Mouse (Mus musculus) midbrain, embryonic 15.5 days (tissue): Measurements from ENCODE around the gene Abca13. TPM values are rescaled to one million over a fixed set of nuclear protein-coding genes. Genes with fewer than 3 reads are reported as not detected.

Source experiments
- ATAC-seq: fragments of 200-750 bp; cut with Nextera tagmentation; replicated peaks from 2 replicates; pipeline ENCODE4 v1.8.0; 2017; ENCODE audit warnings: moderate TSS enrichment
- H3K27ac ChIP-seq: fragments of 300-500 bp; sonication (generic); 2 replicates; pipeline ENCODE4 v1.5.1; 2015; ENCODE audit warnings: mild to moderate bottlenecking, inconsistent platforms
- H3K27me3 ChIP-seq: fragments of 300-500 bp; sonication (generic); replicated peaks from 2 replicates; pipeline ENCODE4 v1.6.1; 2015; ENCODE audit warnings: inconsistent platforms
- H3K36me3 ChIP-seq: fragments of 300-500 bp; sonication (generic); replicated peaks from 2 replicates; pipeline ENCODE4 v1.6.1; 2015; ENCODE audit warnings: inconsistent platforms
- H3K4me1 ChIP-seq: fragments of 300-500 bp; sonication (generic); 2 replicates; pipeline ENCODE4 v1.6.1; 2015; ENCODE audit warnings: inconsistent platforms
- H3K4me2 ChIP-seq: fragments of 300-500 bp; sonication (generic); 2 replicates; pipeline ENCODE4 v1.6.1; 2015; ENCODE audit warnings: inconsistent platforms, mild to moderate bottlenecking, moderate library complexity
- H3K4me3 ChIP-seq: fragments of 300-500 bp; sonication (generic); 2 replicates; pipeline ENCODE4 v1.5.1; 2015; ENCODE audit warnings: mild to moderate bottlenecking, inconsistent platforms
- H3K9ac ChIP-seq: fragments of 300-500 bp; sonication (generic); 2 replicates; pipeline ENCODE4 v1.6.1; 2015; ENCODE audit warnings: mild to moderate bottlenecking, inconsistent platforms
- H3K9me3 ChIP-seq: fragments of 300-500 bp; sonication (generic); 2 replicates; pipeline ENCODE4 v1.6.1; 2016; ENCODE audit warnings: inconsistent platforms
- WGBS: fragments of 180-500 bp; shearing (Covaris S2); methylation state at CpG from one replicate; pipeline ENCODE4 v1.1.7; 2015; ENCODE audit warnings: mixed read lengths; 5-methylcytosine and 5-hydroxymethylcytosine counted together
- polyA plus RNA-seq: library from polyadenylated mRNA; unstranded; fragments of >200 nt; fragmentation: Nextera tagmentation; extraction: Ambion mirVana; gene quantifications from 2 replicates; pipeline ENCODE4 v1.2.1, GENCODE M21; 2015

Gene Abca13
- polyA plus RNA-seq, 1 experiment from 2014 or later = 0.03 TPM

GRCm38 (mm10) chr11:9625812-9626211, 434.1 kb downstream of the Abca13 start:
- Histone ChIP-seq H3K9ac (no peak overlapping the region), H3K9me3 (no peaks in the 10 kb centered on the region), H3K4me3 (no peak overlapping the region), H3K27ac (no peak overlapping the region), H3K4me2 (no peak overlapping the region), H3K36me3 (no peaks in the 10 kb centered on the region), H3K4me1 (no peaks in the 10 kb centered on the region), H3K27me3 (no peaks in the 10 kb centered on the region)
- WGBS = 92% methylated on average over 1 of the region's 1 CpGs
- ATAC-seq = no peak

GRCm38 (mm10) chr11:9647272-9647671, 455.5 kb downstream of the Abca13 start:
- ATAC-seq = 0 out of 2 replicates have a peak, but pooled peaks have one; percentile 42
- Histone ChIP-seq H3K9me3 (no peaks in the 10 kb centered on the region), H3K9ac (no peak overlapping the region), H3K4me2 (no peak overlapping the region), H3K27me3 (no peaks in the 10 kb centered on the region), H3K4me1 (no peaks in the 10 kb centered on the region), H3K36me3 (no peaks in the 10 kb centered on the region), H3K27ac (no peak overlapping the region), H3K4me3 (no peak overlapping the region)
- WGBS = 75% methylated on average over 3 of the region's 3 CpGs

GRCm38 (mm10) chr11:9647991-9648390, 456.2 kb downstream of the Abca13 start:
- Histone ChIP-seq H3K27me3 (no peaks in the 10 kb centered on the region), H3K4me1 (no peaks in the 10 kb centered on the region), H3K9ac (no peak overlapping the region), H3K27ac (no peak overlapping the region), H3K4me2 (no peak overlapping the region), H3K36me3 (no peaks in the 10 kb centered on the region), H3K4me3 (no peak overlapping the region), H3K9me3 (no peaks in the 10 kb centered on the region)
- WGBS = 62% methylated on average over 3 of the region's 3 CpGs
- ATAC-seq = no peak

GRCm38 (mm10) chr11:9666648-9667255, 475.0 kb downstream of the Abca13 start:
- ATAC-seq = no peak
- no peaks in the 10 kb centered on the region for H3K36me3 ChIP-seq
- no peak overlapping the region for H3K27ac ChIP-seq
- no peaks in the 10 kb centered on the region for H3K27me3 ChIP-seq
- no peak overlapping the region for H3K4me2 ChIP-seq
- no peaks in the 10 kb centered on the region for H3K9me3 ChIP-seq
- H3K9ac ChIP-seq = no peak overlapping the region
- no peak overlapping the region for H3K4me3 ChIP-seq
- no peaks in the 10 kb centered on the region for H3K4me1 ChIP-seq
- WGBS = 86% methylated on average over 3 of the region's 3 CpGs

- no peak for ATAC-seq
- Histone ChIP-seq H3K27ac (no peak overlapping the region), H3K36me3 (no peaks in the 10 kb centered on the region), H3K9ac (no peak overlapping the region), H3K4me1 (no peaks in the 10 kb centered on the region), H3K4me3 (no peak overlapping the region), H3K9me3 (no peaks in the 10 kb centered on the region), H3K27me3 (no peaks in the 10 kb centered on the region), H3K4me2 (no peak overlapping the region)
- WGBS = 72% methylated on average over 1 of the region's 1 CpGs
These were observed 477.7 kb downstream of the Abca13 start for GRCm38 (mm10) chr11:9669430-9669829.

- Histone ChIP-seq H3K9ac (no peak overlapping the region), H3K4me3 (no peak overlapping the region), H3K27me3 (no peaks in the 10 kb centered on the region), H3K4me2 (no peak overlapping the region), H3K4me1 (no peaks in the 10 kb centered on the region), H3K9me3 (no peaks in the 10 kb centered on the region), H3K36me3 (no peaks in the 10 kb centered on the region), H3K27ac (no peak overlapping the region)
- no peak for ATAC-seq
- WGBS = 79% methylated on average over 2 of the region's 2 CpGs
These were observed 493.2 kb downstream of the Abca13 start for GRCm38 (mm10) chr11:9684952-9685351.

- ATAC-seq = peak; percentile 56; the same call in 1 of the 2 replicates
- no peaks in the 10 kb centered on the region for H3K4me1 ChIP-seq
- no peaks in the 10 kb centered on the region for H3K36me3 ChIP-seq
- H3K9ac ChIP-seq = no peak overlapping the region
- H3K27ac ChIP-seq = no peak overlapping the region
- 50% methylated on average over 3 of the region's 3 CpGs for WGBS
- H3K9me3 ChIP-seq = no peaks in the 10 kb centered on the region
- H3K4me3 ChIP-seq = no peak overlapping the region
- H3K27me3 ChIP-seq = no peaks in the 10 kb centered on the region
- H3K4me2 ChIP-seq = no peak overlapping the region
These were observed 513.4 kb downstream of the Abca13 start for GRCm38 (mm10) chr11:9705190-9705589.

- H3K4me3 ChIP-seq = no peak overlapping the region
- no peaks in the 10 kb centered on the region for H3K9me3 ChIP-seq
- H3K27me3 ChIP-seq = no peaks in the 10 kb centered on the region
- WGBS = 75% methylated on average over 2 of the region's 2 CpGs
- ATAC-seq = no peak
- no peaks in the 10 kb centered on the region for H3K4me1 ChIP-seq
- H3K27ac ChIP-seq = no peak overlapping the region
- H3K36me3 ChIP-seq = no peaks in the 10 kb centered on the region
- H3K9ac ChIP-seq = no peak overlapping the region
- no peak overlapping the region for H3K4me2 ChIP-seq
These were observed 536.2 kb downstream of the Abca13 start for GRCm38 (mm10) chr11:9727810-9728490.

GRCm38 (mm10) chr11:9731300-9731699, 539.6 kb downstream of the Abca13 start:
- WGBS = 82% methylated on average over 1 of the region's 1 CpGs
- no peak for ATAC-seq
- Histone ChIP-seq H3K27ac (no peak overlapping the region), H3K4me3 (no peak overlapping the region), H3K9me3 (no peaks in the 10 kb centered on the region), H3K4me2 (no peak overlapping the region), H3K9ac (no peak overlapping the region), H3K27me3 (no peaks in the 10 kb centered on the region), H3K4me1 (no peaks in the 10 kb centered on the region), H3K36me3 (no peaks in the 10 kb centered on the region)

Other genes starting within 250 kb of the Abca13 start
- 0.27 and 0.28 TPM in 2 replicates for gene Pkd1l1, start 218.7 kb upstream of the Abca13 start, polyA plus RNA-seq
- 7.9 and 9.2 TPM in 2 replicates for gene Hus1, start 180.8 kb upstream of the Abca13 start, polyA plus RNA-seq
- gene Gm11992, start 143.3 kb upstream of the Abca13 start, polyA plus RNA-seq = 1.6 and 2.1 TPM in 2 replicates
- gene Sun3, start 143.0 kb upstream of the Abca13 start, polyA plus RNA-seq = 0.14 TPM in 1 of 2 replicates, not detected in the other
- 1.3 and 2.0 TPM in 2 replicates for gene Upp1, start 73.8 kb upstream of the Abca13 start, polyA plus RNA-seq